Comparison of ENCODE assay signal across 29 mouse cellular contexts in genomic region chr17:63167248-63167647, GRCm38 (mm10).
DNase-seq lines count a peak whose midpoint lies in the region; ATAC-seq and TF ChIP-seq lines count a peak whose summit lies in the region.
"Had no signal": no experiment of that assay in that cellular context is flagged by ENCODE, and none has a peak within 500 bp of the region (broad histone marks: within the 10 kb centered on the region; RNA-seq: fewer than 3 reads in every experiment).

No protein-coding gene starts in this region.

- WGBS in heart, embryonic 10.5 days: 78% methylated on average over 3 of the region's 3 CpGs
- 59% methylated on average over 3 of the region's 3 CpGs for WGBS in hindbrain, postnatal 0 days
- 69% methylated on average over 3 of the region's 3 CpGs for WGBS in hindbrain, embryonic 10.5 days
- WGBS in midbrain, embryonic 13.5 days: 72% methylated on average over 3 of the region's 3 CpGs
- WGBS in midbrain, embryonic 11.5 days: 73% methylated on average over 3 of the region's 3 CpGs

- H3K36me3 ChIP-seq in heart, embryonic 10.5 days: no peaks in the 10 kb centered on the region
- no peaks in the 10 kb centered on the region for H3K36me3 ChIP-seq in hindbrain, postnatal 0 days (ENCODE audit: insufficient read depth, low read length)
- no peaks in the 10 kb centered on the region for H3K36me3 ChIP-seq in hindbrain, embryonic 10.5 days
- H3K36me3 ChIP-seq in midbrain, embryonic 13.5 days: no peaks in the 10 kb centered on the region
- no peaks in the 10 kb centered on the region for H3K36me3 ChIP-seq in midbrain, embryonic 11.5 days (ENCODE audit: control insufficient read depth, insufficient read depth, low read length)
- H3K36me3 ChIP-seq: hindbrain, embryonic 12.5 days; limb, embryonic 10.5 days; limb, embryonic 15.5 days; liver, embryonic 13.5 days had no signal

- no peaks in the 10 kb centered on the region for H3K27me3 ChIP-seq in heart, embryonic 10.5 days (ENCODE audit: insufficient read depth, poor library complexity, severe bottlenecking)
- no peaks in the 10 kb centered on the region for H3K27me3 ChIP-seq in hindbrain, postnatal 0 days (ENCODE audit: insufficient read depth, low read length)
- H3K27me3 ChIP-seq in hindbrain, embryonic 10.5 days (ENCODE audit: insufficient read depth, poor library complexity, severe bottlenecking): no peaks in the 10 kb centered on the region
- no peaks in the 10 kb centered on the region for H3K27me3 ChIP-seq in midbrain, embryonic 13.5 days
- no peaks in the 10 kb centered on the region for H3K27me3 ChIP-seq in midbrain, embryonic 11.5 days (ENCODE audit: control insufficient read depth, insufficient read depth, low read length)
- H3K27me3 ChIP-seq: hindbrain, embryonic 12.5 days; limb, embryonic 15.5 days; liver, embryonic 13.5 days had no signal

- no peak overlapping the region for H3K9ac ChIP-seq in hindbrain, postnatal 0 days (replicated peaks; ENCODE audit: low read length)
- no peak overlapping the region for H3K9ac ChIP-seq in midbrain, embryonic 13.5 days (replicated peaks)
- no peak overlapping the region for H3K9ac ChIP-seq in midbrain, embryonic 11.5 days (ENCODE audit: low read length)
- H3K9ac ChIP-seq: hindbrain, embryonic 12.5 days; limb, embryonic 15.5 days; liver, embryonic 13.5 days had no signal

- no peak overlapping the region for H3K4me2 ChIP-seq in hindbrain, postnatal 0 days (ENCODE audit: low read depth, low read length)
- no peak overlapping the region for H3K4me2 ChIP-seq in midbrain, embryonic 13.5 days (replicated peaks)
- H3K4me2 ChIP-seq in midbrain, embryonic 11.5 days: no peak overlapping the region
- H3K4me2 ChIP-seq: hindbrain, embryonic 12.5 days; limb, embryonic 15.5 days; liver, embryonic 13.5 days had no signal

- H3K9me3 ChIP-seq in heart, embryonic 10.5 days: no peaks in the 10 kb centered on the region
- no peaks in the 10 kb centered on the region for H3K9me3 ChIP-seq in hindbrain, postnatal 0 days (ENCODE audit: low read length)
- no peaks in the 10 kb centered on the region for H3K9me3 ChIP-seq in hindbrain, embryonic 10.5 days
- no peaks in the 10 kb centered on the region for H3K9me3 ChIP-seq in midbrain, embryonic 13.5 days
- H3K9me3 ChIP-seq in midbrain, embryonic 11.5 days (ENCODE audit: control insufficient read depth, low read length): no peaks in the 10 kb centered on the region
- H3K9me3 ChIP-seq: hindbrain, embryonic 12.5 days; limb, embryonic 10.5 days; limb, embryonic 15.5 days; liver, embryonic 13.5 days had no signal

- peak; percentile 74 for DNase-seq in heart, adult 11 months
- DNase-seq in heart, embryonic 10.5 days (ENCODE audit: low spot score): no peak
- no peak for DNase-seq in hindbrain, postnatal 0 days (ENCODE audit: low spot score)
- no peak for DNase-seq in hindbrain, embryonic 10.5 days (ENCODE audit: low spot score)
- no peak for DNase-seq in midbrain, embryonic 11.5 days (ENCODE audit: low spot score, missing footprints)
- DNase-seq in spleen, postnatal 10 days (ENCODE audit: low spot score in 2 of 2): no peak
- DNase-seq: adrenal gland, postnatal 14 days; cerebellum, adult 11 months; cerebellum, adult 9-10 months; cerebellum, postnatal 36 days; gastrocnemius, adult 2 months; gastrocnemius, postnatal 36 days; heart, adult 2 months; kidney, adult 9 months; kidney, postnatal 14 days; layer of hippocampus, adult 9-11 months; liver, embryonic 13.5 days; lung, postnatal 36 days; spleen, adult 18-20 months; thymus, adult 18-20 months; thymus, postnatal 25 days had no signal

- TF ChIP-seq CTCF in hindbrain, postnatal 0 days (IDR thresholded peaks at IDR 0.05; ENCODE audit: low read depth): no peak

- ATAC-seq in hindbrain, postnatal 0 days: 0 out of 2 replicates have a peak, but pooled peaks have one; percentile 8
- peak; percentile 38; the same call in 1 of the 2 replicates for ATAC-seq in midbrain, embryonic 13.5 days
- ATAC-seq in midbrain, embryonic 11.5 days (ENCODE audit: low FRiP score): no peak
- ATAC-seq: forebrain, embryonic 16.5 days; intestine, postnatal 0 days had no signal

- H3K4me3 ChIP-seq in heart, embryonic 10.5 days: no peak overlapping the region
- H3K4me3 ChIP-seq in hindbrain, postnatal 0 days (ENCODE audit: low read length): no peak overlapping the region
- no peak overlapping the region for H3K4me3 ChIP-seq in hindbrain, embryonic 10.5 days
- no peak overlapping the region for H3K4me3 ChIP-seq in midbrain, embryonic 13.5 days (replicated peaks)
- H3K4me3 ChIP-seq in midbrain, embryonic 11.5 days (ENCODE audit: low read depth, low read length): no peak overlapping the region
- H3K4me3 ChIP-seq: erythroblast, embryonic 14.5 days; gastrocnemius, adult 2 months; heart, adult 2 months; hindbrain, embryonic 12.5 days; limb, embryonic 10.5 days; limb, embryonic 15.5 days; liver, embryonic 13.5 days had no signal

- no peak overlapping the region for H3K27ac ChIP-seq in heart, embryonic 10.5 days
- no peak overlapping the region for H3K27ac ChIP-seq in hindbrain, postnatal 0 days
- H3K27ac ChIP-seq in hindbrain, embryonic 10.5 days: no peak overlapping the region
- H3K27ac ChIP-seq in midbrain, embryonic 13.5 days: no peak overlapping the region
- H3K27ac ChIP-seq in midbrain, embryonic 11.5 days (ENCODE audit: low read depth, low read length): no peak overlapping the region
- H3K27ac ChIP-seq: heart, adult 2 months; hindbrain, embryonic 12.5 days; limb, embryonic 10.5 days; limb, embryonic 15.5 days; liver, embryonic 13.5 days; stomach, postnatal 0 days had no signal

- peaks cover 4% of the 10 kb centered on the region for H3K4me1 ChIP-seq in heart, embryonic 10.5 days
- H3K4me1 ChIP-seq in hindbrain, postnatal 0 days (ENCODE audit: insufficient read depth, low read length): peaks cover 7% of the 10 kb centered on the region; the same call in 1 of the 2 replicates
- peaks cover 18% of the 10 kb centered on the region for H3K4me1 ChIP-seq in hindbrain, embryonic 10.5 days (replicated peaks)
- H3K4me1 ChIP-seq in midbrain, embryonic 13.5 days (replicated peaks): peaks cover 29% of the 10 kb centered on the region
- peaks cover 9% of the 10 kb centered on the region for H3K4me1 ChIP-seq in midbrain, embryonic 11.5 days (ENCODE audit: control insufficient read depth, insufficient read depth, low read length)
- H3K4me1 ChIP-seq: limb, embryonic 15.5 days had no signal
